Mouse (Mus musculus) kidney, embryonic 14.5 days (tissue): ENCODE measurements around the gene Ciita. TPM values are rescaled to one million over a fixed set of nuclear protein-coding genes. Genes with fewer than 3 reads are reported as not detected.

ENCODE experiments used
- ATAC-seq: fragments of 200-750 bp; cut with Nextera tagmentation; 2 replicates; pipeline ENCODE4 v1.8.0; 2017; ENCODE audit warnings: moderate number of reproducible peaks, mild to moderate bottlenecking, moderate TSS enrichment, moderate library complexity; ENCODE audit not compliant: low FRiP score, low TSS enrichment
- H3K27ac ChIP-seq: fragments of 300-500 bp; sonication (generic); 2 replicates; pipeline ENCODE4 v1.5.1; 2014; ENCODE audit warnings: low read depth, mild to moderate bottlenecking, low read length, moderate library complexity, mixed read lengths
- H3K27me3 ChIP-seq: fragments of 300-500 bp; sonication (generic); 2 replicates; pipeline ENCODE4 v1.6.1; 2014; ENCODE audit warnings: mild to moderate bottlenecking, low read length; ENCODE audit not compliant: control insufficient read depth, insufficient read depth
- H3K36me3 ChIP-seq: fragments of 300-500 bp; sonication (generic); 2 replicates; pipeline ENCODE4 v1.6.1; 2014; ENCODE audit warnings: low read length, mixed read lengths; ENCODE audit not compliant: control insufficient read depth, insufficient read depth
- H3K4me1 ChIP-seq: fragments of 300-500 bp; sonication (generic); 2 replicates; pipeline ENCODE4 v1.6.1; 2014; ENCODE audit warnings: low read length, mixed read lengths; ENCODE audit not compliant: control insufficient read depth, insufficient read depth
- H3K4me2 ChIP-seq: fragments of 300-500 bp; sonication (generic); replicated peaks from 2 replicates; pipeline ENCODE4 v1.6.1; 2014; ENCODE audit warnings: low read depth, mild to moderate bottlenecking, low read length
- H3K4me3 ChIP-seq: fragments of 300-500 bp; sonication (generic); 2 replicates; pipeline ENCODE4 v1.5.1; 2014; ENCODE audit warnings: mild to moderate bottlenecking, low read length
- H3K9ac ChIP-seq: fragments of 300-500 bp; sonication (generic); 2 replicates; pipeline ENCODE4 v1.6.1; 2014; ENCODE audit warnings: low read depth, mild to moderate bottlenecking, low read length, moderate library complexity
- H3K9me3 ChIP-seq: fragments of 300-500 bp; sonication (generic); 2 replicates; pipeline ENCODE4 v1.6.1; 2016; ENCODE audit warnings: low read length; ENCODE audit not compliant: control insufficient read depth
- WGBS: fragments of 180-500 bp; shearing (Covaris S2); extraction: QIAGEN DNeasy Blood & Tissue Kit; methylation state at CpG from one replicate; pipeline ENCODE4 v1.1.7; 2014; 5-methylcytosine and 5-hydroxymethylcytosine counted together
- polyA plus RNA-seq: library from polyadenylated mRNA; unstranded; fragments of >200 nt; fragmentation: Nextera tagmentation; extraction: Ambion mirVana; gene quantifications from 2 replicates; pipeline ENCODE4 v1.2.1, GENCODE M21; 2014

Gene Ciita
- polyA plus RNA-seq, 1 experiment from 2014 or later = 1.4 TPM

GRCm38 (mm10) chr16:10498096-10498602 is 18.3 kb downstream of the Ciita start:
- Histone ChIP-seq H3K9ac (no peak overlapping the region), H3K4me1 (no peaks in the 10 kb centered on the region), H3K27me3 (no peaks in the 10 kb centered on the region), H3K36me3 (no peaks in the 10 kb centered on the region), H3K4me3 (no peak overlapping the region), H3K4me2 (no peak overlapping the region), H3K27ac (no peak overlapping the region), H3K9me3 (no peaks in the 10 kb centered on the region)
- WGBS = 70% methylated on average over 5 of the region's 5 CpGs
- no peak for ATAC-seq

- ATAC-seq = no peak
- H3K27ac ChIP-seq = no peak overlapping the region
These were observed 19.3 kb downstream of the Ciita start for GRCm38 (mm10) chr16:10499122-10499521.

GRCm38 (mm10) chr16:10501865-10502264 is 22.0 kb downstream of the Ciita start:
- H3K27ac ChIP-seq = no peak overlapping the region
- 15% methylated on average over 8 of the region's 8 CpGs for WGBS
- no peaks in the 10 kb centered on the region for H3K9me3 ChIP-seq
- no peaks in the 10 kb centered on the region for H3K4me1 ChIP-seq
- no peaks in the 10 kb centered on the region for H3K27me3 ChIP-seq
- H3K4me3 ChIP-seq = no peak overlapping the region
- no peak overlapping the region for H3K4me2 ChIP-seq
- no peak overlapping the region for H3K9ac ChIP-seq
- no peaks in the 10 kb centered on the region for H3K36me3 ChIP-seq
- ATAC-seq = peak; percentile 61; the same call in 1 of the 2 replicates

More at GRCm38 (mm10) chr16:10499122-10499521, 19.3 kb downstream of the Ciita start:
- WGBS = 57% methylated on average over 1 of the region's 1 CpGs
- H3K4me3 ChIP-seq = no peak overlapping the region
- no peaks in the 10 kb centered on the region for H3K4me1 ChIP-seq
- H3K27me3 ChIP-seq = no peaks in the 10 kb centered on the region
- no peaks in the 10 kb centered on the region for H3K36me3 ChIP-seq
- H3K9ac ChIP-seq = no peak overlapping the region
- no peaks in the 10 kb centered on the region for H3K9me3 ChIP-seq
- no peak overlapping the region for H3K4me2 ChIP-seq

GRCm38 (mm10) chr16:10503058-10503457 is 23.2 kb downstream of the Ciita start:
- Histone ChIP-seq H3K27ac (no peak overlapping the region), H3K4me1 (no peaks in the 10 kb centered on the region), H3K27me3 (no peaks in the 10 kb centered on the region), H3K9ac (no peak overlapping the region), H3K36me3 (no peaks in the 10 kb centered on the region), H3K9me3 (no peaks in the 10 kb centered on the region), H3K4me3 (no peak overlapping the region), H3K4me2 (no peak overlapping the region)
- ATAC-seq = no peak
- 57% methylated on average over 2 of the region's 2 CpGs for WGBS

- Histone ChIP-seq H3K4me2 (no peak overlapping the region), H3K4me3 (no peak overlapping the region), H3K9ac (no peak overlapping the region), H3K27ac (no peak overlapping the region), H3K4me1 (no peaks in the 10 kb centered on the region), H3K9me3 (no peaks in the 10 kb centered on the region), H3K27me3 (no peaks in the 10 kb centered on the region), H3K36me3 (no peaks in the 10 kb centered on the region)
- no peak for ATAC-seq
- 73% methylated on average over 4 of the region's 4 CpGs for WGBS
These were observed 27.6 kb downstream of the Ciita start for GRCm38 (mm10) chr16:10507445-10507844.

- 30% methylated on average over 6 of the region's 6 CpGs for WGBS
- Histone ChIP-seq H3K27me3 (no peaks in the 10 kb centered on the region), H3K27ac (no peak overlapping the region), H3K9ac (no peak overlapping the region), H3K9me3 (no peaks in the 10 kb centered on the region), H3K4me3 (no peak overlapping the region), H3K4me2 (no peak overlapping the region), H3K36me3 (no peaks in the 10 kb centered on the region), H3K4me1 (no peaks in the 10 kb centered on the region)
- peak; percentile 86 for ATAC-seq
These were observed 28.8 kb downstream of the Ciita start for GRCm38 (mm10) chr16:10508691-10509090.

GRCm38 (mm10) chr16:10510477-10511133 is 30.7 kb downstream of the Ciita start:
- Histone ChIP-seq H3K9ac (no peak overlapping the region), H3K9me3 (no peaks in the 10 kb centered on the region), H3K36me3 (no peaks in the 10 kb centered on the region), H3K4me1 (no peaks in the 10 kb centered on the region), H3K27me3 (no peaks in the 10 kb centered on the region), H3K4me2 (no peak overlapping the region), H3K4me3 (no peak overlapping the region), H3K27ac (no peak overlapping the region)
- 54% methylated on average over 14 of the region's 14 CpGs for WGBS
- ATAC-seq = no peak

- no peaks in the 10 kb centered on the region for H3K4me1 ChIP-seq
- H3K4me3 ChIP-seq = no peak overlapping the region
- no peaks in the 10 kb centered on the region for H3K27me3 ChIP-seq
- no peak overlapping the region for H3K4me2 ChIP-seq
- WGBS = 78% methylated on average over 12 of the region's 12 CpGs
- no peaks in the 10 kb centered on the region for H3K36me3 ChIP-seq
- H3K9me3 ChIP-seq = no peaks in the 10 kb centered on the region
- no peak overlapping the region for H3K9ac ChIP-seq
- no peak for ATAC-seq
- no peak overlapping the region for H3K27ac ChIP-seq
These were observed 31.3 kb downstream of the Ciita start for GRCm38 (mm10) chr16:10511134-10511520.

GRCm38 (mm10) chr16:10515953-10516572 is 36.2 kb downstream of the Ciita start:
- Histone ChIP-seq H3K9ac (no peak overlapping the region), H3K36me3 (no peaks in the 10 kb centered on the region), H3K9me3 (no peaks in the 10 kb centered on the region), H3K27me3 (no peaks in the 10 kb centered on the region), H3K27ac (no peak overlapping the region), H3K4me1 (peaks cover 6% of the 10 kb centered on the region; the same call in 1 of the 2 replicates), H3K4me3 (no peak overlapping the region), H3K4me2 (no peak overlapping the region)
- no peak for ATAC-seq
- WGBS = 87% methylated on average over 12 of the region's 12 CpGs
